Mouse (Mus musculus): ENCODE measurements around the gene Zcwpw1. TPM values are rescaled to one million over a fixed set of nuclear protein-coding genes. Genes with fewer than 3 reads are reported as not detected.
A peak's percentile ranks its signal among the peaks of the same experiment; 100 is the strongest.

Zcwpw1 gene
- polyA plus RNA-seq, 2 experiments: 2.4 to 3.1 TPM

- Histone ChIP-seq H3K27me3 (ENCODE audit: control insufficient read depth, insufficient read depth, low read length) (no peaks in the 10 kb centered on the region), H3K36me3 (replicated peaks; ENCODE audit: control insufficient read depth, insufficient read depth, low read depth) (peaks cover 49% of the 10 kb centered on the region), H3K4me3 (ENCODE audit: insufficient read depth in 1 of 2, low read depth in 2 of 2, low read length in 2 of 2) (no peak overlapping the region), H3K9ac (replicated peaks) (no peak overlapping the region), H3K4me1 (replicated peaks; ENCODE audit: control insufficient read depth in 2 of 2, insufficient read depth in 2 of 2, low read length in 1 of 2) (peaks cover 10 to 15% of the 10 kb centered on the region in 2 experiments), H3K9me3 (ENCODE audit: control insufficient read depth, low read length) (no peaks in the 10 kb centered on the region), H3K27ac (no peak overlapping the region), H3K4me2 (ENCODE audit: low read depth) (no peak overlapping the region)
- WGBS (ENCODE audit: insufficient replicate concordance): 84% methylated on average over 13 of the region's 13 CpGs
- TF ChIP-seq EP300 (IDR thresholded peaks at IDR 0.05; ENCODE audit: low read depth): no peak
- TF ChIP-seq CTCF (IDR thresholded peaks at IDR 0.05; ENCODE audit: low read depth): no peak
- DNase-seq (ENCODE audit: low read depth in 3 of 3, low spot score in 3 of 3) (no peak), ATAC-seq (ENCODE audit: insufficient read depth) (no peak)
Measured at GRCm38 (mm10) chr5:137753111-137753832, 34.3 kb upstream of the Zcwpw1 start.

GRCm38 (mm10) chr5:137755425-137755824, 32.2 kb upstream of the Zcwpw1 start:
- Histone ChIP-seq H3K9ac (replicated peaks) (no peak overlapping the region), H3K4me1 (replicated peaks; ENCODE audit: control insufficient read depth in 2 of 2, insufficient read depth in 2 of 2, low read length in 1 of 2) (no peaks in the 10 kb centered on the region), H3K9me3 (ENCODE audit: control insufficient read depth, low read length) (no peaks in the 10 kb centered on the region), H3K27ac (no peak overlapping the region), H3K27me3 (ENCODE audit: control insufficient read depth, insufficient read depth, low read length) (no peaks in the 10 kb centered on the region), H3K4me3 (ENCODE audit: insufficient read depth in 1 of 2, low read depth in 2 of 2, low read length in 2 of 2) (no peak overlapping the region), H3K4me2 (ENCODE audit: low read depth) (no peak overlapping the region), H3K36me3 (replicated peaks; ENCODE audit: control insufficient read depth, insufficient read depth, low read depth) (peaks cover 59% of the 10 kb centered on the region)
- DNase-seq (ENCODE audit: low read depth in 3 of 3, low spot score in 3 of 3): no peak
- no peak for ATAC-seq (ENCODE audit: insufficient read depth)
- TF ChIP-seq EP300 (IDR thresholded peaks at IDR 0.05; ENCODE audit: low read depth): no peak
- TF ChIP-seq CTCF (IDR thresholded peaks at IDR 0.05; ENCODE audit: low read depth): no peak
- 85% methylated on average over 5 of the region's 5 CpGs for WGBS (ENCODE audit: insufficient replicate concordance)

- H3K27ac ChIP-seq: no peak overlapping the region
- no peak overlapping the region for H3K4me2 ChIP-seq (ENCODE audit: low read depth)
- no peaks in the 10 kb centered on the region for H3K4me1 ChIP-seq (replicated peaks; ENCODE audit: control insufficient read depth in 2 of 2, insufficient read depth in 2 of 2, low read length in 1 of 2)
- H3K27me3 ChIP-seq (ENCODE audit: control insufficient read depth, insufficient read depth, low read length): no peaks in the 10 kb centered on the region
- no peak for ATAC-seq (ENCODE audit: insufficient read depth)
- WGBS (ENCODE audit: insufficient replicate concordance): 61% methylated on average over 3 of the region's 3 CpGs
- peaks cover 53% of the 10 kb centered on the region for H3K36me3 ChIP-seq (replicated peaks; ENCODE audit: control insufficient read depth, insufficient read depth, low read depth)
- no peaks in the 10 kb centered on the region for H3K9me3 ChIP-seq (ENCODE audit: control insufficient read depth, low read length)
- H3K4me3 ChIP-seq (ENCODE audit: insufficient read depth in 1 of 2, low read depth in 2 of 2, low read length in 2 of 2): no peak overlapping the region
- no peak for DNase-seq (ENCODE audit: low read depth in 3 of 3, low spot score in 3 of 3)
- TF ChIP-seq EP300 (IDR thresholded peaks at IDR 0.05; ENCODE audit: low read depth) (no peak), CTCF (IDR thresholded peaks at IDR 0.05; ENCODE audit: low read depth) (no peak)
- H3K9ac ChIP-seq (replicated peaks): no peak overlapping the region
Measured at GRCm38 (mm10) chr5:137756106-137756505, 31.5 kb upstream of the Zcwpw1 start.

- Histone ChIP-seq H3K4me3 (ENCODE audit: insufficient read depth in 1 of 2, low read depth in 2 of 2, low read length in 2 of 2) (no peak overlapping the region), H3K4me1 (replicated peaks; ENCODE audit: control insufficient read depth in 2 of 2, insufficient read depth in 2 of 2, low read length in 1 of 2) (no peaks in the 10 kb centered on the region), H3K27ac (no peak overlapping the region), H3K36me3 (replicated peaks; ENCODE audit: control insufficient read depth, insufficient read depth, low read depth) (peaks cover 49% of the 10 kb centered on the region), H3K4me2 (ENCODE audit: low read depth) (no peak overlapping the region), H3K9me3 (ENCODE audit: control insufficient read depth, low read length) (no peaks in the 10 kb centered on the region), H3K9ac (replicated peaks) (no peak overlapping the region), H3K27me3 (ENCODE audit: control insufficient read depth, insufficient read depth, low read length) (no peaks in the 10 kb centered on the region)
- 54% methylated on average over 10 of the region's 10 CpGs for WGBS (ENCODE audit: insufficient replicate concordance)
- DNase-seq (ENCODE audit: low read depth in 3 of 3, low spot score in 3 of 3) (peak in 2 of 3 experiments; percentile 65 to 71), ATAC-seq (ENCODE audit: insufficient read depth) (peak; percentile 47)
- TF ChIP-seq CTCF (IDR thresholded peaks at IDR 0.05; ENCODE audit: low read depth): peak; percentile 98
- no peak for TF ChIP-seq EP300 (IDR thresholded peaks at IDR 0.05; ENCODE audit: low read depth)
Measured at GRCm38 (mm10) chr5:137756882-137757661, 30.5 kb upstream of the Zcwpw1 start.

- Histone ChIP-seq H3K4me3 (ENCODE audit: insufficient read depth in 1 of 2, low read depth in 2 of 2, low read length in 2 of 2) (no peak overlapping the region), H3K27ac (no peak overlapping the region), H3K9me3 (ENCODE audit: control insufficient read depth, low read length) (no peaks in the 10 kb centered on the region), H3K27me3 (ENCODE audit: control insufficient read depth, insufficient read depth, low read length) (no peaks in the 10 kb centered on the region), H3K4me1 (replicated peaks; ENCODE audit: control insufficient read depth in 2 of 2, insufficient read depth in 2 of 2, low read length in 1 of 2) (no peaks in the 10 kb centered on the region), H3K36me3 (replicated peaks; ENCODE audit: control insufficient read depth, insufficient read depth, low read depth) (peaks cover 46% of the 10 kb centered on the region), H3K9ac (replicated peaks) (no peak overlapping the region), H3K4me2 (ENCODE audit: low read depth) (no peak overlapping the region)
- DNase-seq (ENCODE audit: low read depth in 3 of 3, low spot score in 3 of 3): no peak
- no peak for ATAC-seq (ENCODE audit: insufficient read depth)
- 79% methylated on average over 6 of the region's 6 CpGs for WGBS (ENCODE audit: insufficient replicate concordance)
- no peak for TF ChIP-seq EP300 (IDR thresholded peaks at IDR 0.05; ENCODE audit: low read depth)
- TF ChIP-seq CTCF (IDR thresholded peaks at IDR 0.05; ENCODE audit: low read depth): no peak
Measured at GRCm38 (mm10) chr5:137757887-137758286, 29.7 kb upstream of the Zcwpw1 start.
